Mouse (Mus musculus) forebrain, embryonic 13.5 days (tissue): ENCODE measurements around the gene Epb41. TPM values are rescaled to one million over a fixed set of nuclear protein-coding genes. Genes with fewer than 3 reads are reported as not detected.

Source experiments
- ATAC-seq: fragments of 200-750 bp; cut with Nextera tagmentation; 2 replicates; pipeline ENCODE4 v1.8.0; 2017
- H3K27ac ChIP-seq: fragments of 300-500 bp; sonication (generic); 2 replicates; pipeline ENCODE4 v1.5.1; 2015; ENCODE audit warnings: inconsistent platforms, mild to moderate bottlenecking, moderate library complexity
- H3K27me3 ChIP-seq: fragments of 300-500 bp; sonication (generic); 2 replicates; pipeline ENCODE4 v1.6.1; 2015; ENCODE audit warnings: mild to moderate bottlenecking, inconsistent platforms
- H3K36me3 ChIP-seq: fragments of 300-500 bp; sonication (generic); 2 replicates; pipeline ENCODE4 v1.6.1; 2015; ENCODE audit warnings: mild to moderate bottlenecking, inconsistent platforms; ENCODE audit not compliant: poor library complexity, severe bottlenecking
- H3K4me1 ChIP-seq: fragments of 300-500 bp; sonication (generic); 2 replicates; pipeline ENCODE4 v1.6.1; 2015; ENCODE audit warnings: inconsistent platforms
- H3K4me2 ChIP-seq: fragments of 300-500 bp; sonication (generic); 2 replicates; pipeline ENCODE4 v1.6.1; 2015; ENCODE audit warnings: inconsistent platforms, mild to moderate bottlenecking, moderate library complexity
- H3K4me3 ChIP-seq: fragments of 300-500 bp; sonication (generic); 2 replicates; pipeline ENCODE4 v1.5.1; 2015; ENCODE audit warnings: mild to moderate bottlenecking, inconsistent platforms
- H3K9ac ChIP-seq: fragments of 300-500 bp; sonication (generic); 2 replicates; pipeline ENCODE4 v1.6.1; 2015; ENCODE audit warnings: mild to moderate bottlenecking, inconsistent platforms
- H3K9me3 ChIP-seq: fragments of 300-500 bp; sonication (generic); replicated peaks from 2 replicates; pipeline ENCODE4 v1.6.1; 2016; ENCODE audit warnings: inconsistent platforms
- WGBS: fragments of 180-500 bp; shearing (Covaris S2); methylation state at CpG from one replicate; pipeline ENCODE4 v1.1.7; 2015; 5-methylcytosine and 5-hydroxymethylcytosine counted together
- polyA plus RNA-seq: library from polyadenylated mRNA; unstranded; fragments of >200 nt; fragmentation: Nextera tagmentation; extraction: Ambion mirVana; gene quantifications from 2 replicates; pipeline ENCODE4 v1.2.1, GENCODE M21; 2015

The Epb41 gene
- polyA plus RNA-seq, 1 experiment from 2014 or later: 75.0 TPM

DNA sequence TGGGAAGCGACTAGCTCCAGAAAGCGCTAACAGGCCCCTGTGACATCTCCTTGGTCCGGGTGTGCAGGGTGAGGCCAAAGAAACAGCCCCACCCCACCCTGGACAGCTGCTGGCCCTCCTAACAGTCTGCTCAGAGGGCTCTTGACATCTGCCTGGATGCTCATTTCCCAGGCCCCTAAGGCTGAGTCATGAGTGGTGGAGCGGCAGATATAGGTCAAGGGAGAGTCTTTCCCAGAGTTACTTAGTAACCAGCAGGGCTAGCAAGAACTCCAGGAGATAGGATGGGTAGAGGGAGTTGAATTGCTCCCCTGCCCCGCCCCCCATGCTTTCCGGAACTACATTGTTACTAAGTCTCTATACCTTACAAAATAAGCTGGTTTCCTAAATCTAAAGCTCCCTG is 18.0 kb upstream of the Epb41 start:
- no peak overlapping the region for H3K4me2 ChIP-seq
- H3K27ac ChIP-seq: no peak overlapping the region
- no peaks in the 10 kb centered on the region for H3K9me3 ChIP-seq
- no peaks in the 10 kb centered on the region for H3K4me1 ChIP-seq
- 0 out of 2 replicates have a peak, but pooled peaks cover 2% of the 10 kb centered on the region for H3K27me3 ChIP-seq
- H3K9ac ChIP-seq: no peak overlapping the region
- WGBS: 84% methylated on average over 6 of the region's 6 CpGs
- no peak for ATAC-seq
- H3K4me3 ChIP-seq: no peak overlapping the region
- no peaks in the 10 kb centered on the region for H3K36me3 ChIP-seq

DNA sequence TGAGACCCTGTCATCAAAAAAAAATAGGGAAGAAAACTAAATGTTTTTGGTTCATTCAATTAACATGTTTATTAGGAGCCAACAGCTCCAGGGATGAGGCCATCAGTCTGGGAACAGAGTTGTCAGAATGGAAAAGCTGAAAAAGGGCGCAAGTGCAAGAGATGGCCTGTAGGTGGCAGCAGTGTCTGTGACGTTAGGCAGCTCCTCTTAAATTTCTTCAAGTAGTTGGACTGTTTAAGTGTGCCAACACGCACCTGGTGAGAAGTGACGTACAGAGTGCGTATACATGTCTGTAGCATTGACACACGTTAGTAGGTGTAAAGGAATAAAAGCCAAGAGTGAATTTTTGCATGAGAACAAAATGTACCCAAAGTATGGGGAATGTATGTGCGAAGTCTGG is 13.8 kb upstream of the Epb41 start:
- Histone ChIP-seq H3K4me2 (no peak overlapping the region), H3K9ac (no peak overlapping the region), H3K27ac (no peak overlapping the region), H3K4me1 (no peaks in the 10 kb centered on the region), H3K36me3 (no peaks in the 10 kb centered on the region), H3K4me3 (no peak overlapping the region), H3K27me3 (peaks cover 12% of the 10 kb centered on the region; the same call in 1 of the 2 replicates), H3K9me3 (no peaks in the 10 kb centered on the region)
- WGBS: 23% methylated on average over 7 of the region's 7 CpGs
- no peak for ATAC-seq

GRCm38 (mm10) chr4:132085114-132085513 is 10.0 kb upstream of the Epb41 start:
- Histone ChIP-seq H3K4me3 (no peak overlapping the region), H3K9ac (no peak overlapping the region), H3K27me3 (peaks cover 17% of the 10 kb centered on the region), H3K9me3 (no peaks in the 10 kb centered on the region), H3K4me1 (no peaks in the 10 kb centered on the region), H3K4me2 (no peak overlapping the region), H3K27ac (no peak overlapping the region), H3K36me3 (no peaks in the 10 kb centered on the region)
- no peak for ATAC-seq
- 82% methylated on average over 7 of the region's 7 CpGs for WGBS

DNA sequence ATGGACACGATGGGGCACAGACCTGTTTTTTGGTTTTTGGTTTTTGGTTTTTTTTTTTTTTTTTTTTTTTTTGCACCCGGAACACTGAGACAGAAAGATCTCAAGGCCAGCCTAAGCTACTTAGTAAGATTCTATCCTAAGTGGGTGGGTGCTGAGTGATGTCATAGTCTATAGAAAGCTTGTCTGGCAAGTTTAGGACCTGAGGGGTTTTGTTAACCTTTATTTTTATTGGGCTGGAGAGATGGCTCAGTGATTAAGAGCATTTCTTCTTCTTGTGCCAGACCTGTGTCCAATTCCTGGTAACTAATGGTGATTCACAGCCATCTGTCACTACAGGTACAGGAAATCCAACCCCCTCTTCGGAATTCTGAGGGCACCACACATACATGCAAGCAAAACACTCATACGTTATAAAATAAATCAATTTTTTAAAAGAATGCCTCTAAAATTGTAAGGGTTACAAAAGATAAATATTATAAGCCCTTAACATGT is 5.4 kb upstream of the Epb41 start:
- no peak overlapping the region for H3K4me2 ChIP-seq
- peaks cover 50% of the 10 kb centered on the region for H3K27me3 ChIP-seq
- H3K4me1 ChIP-seq: peaks cover 11% of the 10 kb centered on the region
- H3K27ac ChIP-seq: no peak overlapping the region
- H3K4me3 ChIP-seq: no peak overlapping the region
- WGBS: 80% methylated on average over 4 of the region's 4 CpGs
- no peak for ATAC-seq
- H3K9ac ChIP-seq: no peak overlapping the region
- no peaks in the 10 kb centered on the region for H3K9me3 ChIP-seq
- no peaks in the 10 kb centered on the region for H3K36me3 ChIP-seq

GRCm38 (mm10) chr4:132079555-132080275 is 4.6 kb upstream of the Epb41 start:
- Histone ChIP-seq H3K27me3 (peaks cover 53% of the 10 kb centered on the region), H3K4me2 (no peak overlapping the region), H3K4me1 (peaks cover 19% of the 10 kb centered on the region), H3K9ac (no peak overlapping the region), H3K4me3 (no peak overlapping the region), H3K27ac (no peak overlapping the region), H3K36me3 (no peaks in the 10 kb centered on the region), H3K9me3 (no peaks in the 10 kb centered on the region)
- ATAC-seq: no peak
- 14% methylated on average over 19 of the region's 19 CpGs for WGBS

DNA sequence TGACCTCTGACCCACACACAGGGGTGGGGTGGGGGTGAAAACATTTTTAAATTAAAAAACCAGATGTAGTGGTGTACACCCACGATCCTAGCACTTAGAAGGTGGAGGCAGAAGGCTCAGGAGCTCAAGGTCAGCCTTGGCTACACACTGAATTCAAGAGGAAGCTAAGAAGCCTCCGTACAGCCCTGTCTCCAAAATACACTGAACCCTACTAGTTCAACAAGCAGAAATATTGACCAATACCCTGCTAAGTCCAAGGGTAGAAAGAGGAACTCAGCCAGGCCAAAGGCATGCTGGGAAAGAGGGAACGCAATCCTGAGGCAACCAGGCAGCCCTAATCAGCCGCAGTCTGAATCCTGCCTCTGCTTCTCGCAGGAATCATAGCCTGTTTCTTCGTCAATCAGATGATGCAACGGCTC is 3.2 kb upstream of the Epb41 start:
- no peak overlapping the region for H3K9ac ChIP-seq
- H3K4me3 ChIP-seq: no peak overlapping the region
- no peak overlapping the region for H3K27ac ChIP-seq
- H3K4me1 ChIP-seq: peaks cover 27% of the 10 kb centered on the region
- 64% methylated on average over 7 of the region's 7 CpGs for WGBS
- peaks cover 67% of the 10 kb centered on the region for H3K27me3 ChIP-seq
- no peak overlapping the region for H3K4me2 ChIP-seq
- no peaks in the 10 kb centered on the region for H3K9me3 ChIP-seq
- H3K36me3 ChIP-seq: no peaks in the 10 kb centered on the region
- ATAC-seq: no peak

GRCm38 (mm10) chr4:132077445-132077844 is 2.3 kb upstream of the Epb41 start:
- H3K9ac ChIP-seq: no peak overlapping the region
- WGBS: 77% methylated on average over 7 of the region's 7 CpGs
- H3K27ac ChIP-seq: no peak overlapping the region
- H3K4me2 ChIP-seq: no peak overlapping the region
- H3K4me3 ChIP-seq: no peak overlapping the region
- peaks cover 27% of the 10 kb centered on the region for H3K4me1 ChIP-seq
- H3K27me3 ChIP-seq: peaks cover 75% of the 10 kb centered on the region
- no peaks in the 10 kb centered on the region for H3K36me3 ChIP-seq
- no peaks in the 10 kb centered on the region for H3K9me3 ChIP-seq
- no peak for ATAC-seq

GRCm38 (mm10) chr4:132076480-132077405 is 1.6 kb upstream of the Epb41 start:
- Histone ChIP-seq H3K4me1 (peaks cover 27% of the 10 kb centered on the region), H3K27ac (no peak overlapping the region), H3K9ac (no peak overlapping the region), H3K27me3 (peaks cover 82% of the 10 kb centered on the region), H3K9me3 (no peaks in the 10 kb centered on the region), H3K4me2 (no peak overlapping the region), H3K4me3 (no peak overlapping the region), H3K36me3 (no peaks in the 10 kb centered on the region)
- no peak for ATAC-seq
- WGBS: 26% methylated on average over 20 of the region's 20 CpGs

GRCm38 (mm10) chr4:132075796-132076195 is 675 bp upstream of the Epb41 start:
- Histone ChIP-seq H3K9ac (no peak overlapping the region), H3K27ac (no peak overlapping the region), H3K27me3 (peaks cover 84% of the 10 kb centered on the region), H3K36me3 (no peaks in the 10 kb centered on the region), H3K9me3 (no peaks in the 10 kb centered on the region), H3K4me1 (peaks cover 27% of the 10 kb centered on the region), H3K4me3 (peak overlapping the region; percentile 53), H3K4me2 (peak overlapping the region; percentile 97; the same call in 1 of the 2 replicates)
- WGBS: 0% methylated on average over 1 of the region's 1 CpGs
- ATAC-seq: no peak

DNA sequence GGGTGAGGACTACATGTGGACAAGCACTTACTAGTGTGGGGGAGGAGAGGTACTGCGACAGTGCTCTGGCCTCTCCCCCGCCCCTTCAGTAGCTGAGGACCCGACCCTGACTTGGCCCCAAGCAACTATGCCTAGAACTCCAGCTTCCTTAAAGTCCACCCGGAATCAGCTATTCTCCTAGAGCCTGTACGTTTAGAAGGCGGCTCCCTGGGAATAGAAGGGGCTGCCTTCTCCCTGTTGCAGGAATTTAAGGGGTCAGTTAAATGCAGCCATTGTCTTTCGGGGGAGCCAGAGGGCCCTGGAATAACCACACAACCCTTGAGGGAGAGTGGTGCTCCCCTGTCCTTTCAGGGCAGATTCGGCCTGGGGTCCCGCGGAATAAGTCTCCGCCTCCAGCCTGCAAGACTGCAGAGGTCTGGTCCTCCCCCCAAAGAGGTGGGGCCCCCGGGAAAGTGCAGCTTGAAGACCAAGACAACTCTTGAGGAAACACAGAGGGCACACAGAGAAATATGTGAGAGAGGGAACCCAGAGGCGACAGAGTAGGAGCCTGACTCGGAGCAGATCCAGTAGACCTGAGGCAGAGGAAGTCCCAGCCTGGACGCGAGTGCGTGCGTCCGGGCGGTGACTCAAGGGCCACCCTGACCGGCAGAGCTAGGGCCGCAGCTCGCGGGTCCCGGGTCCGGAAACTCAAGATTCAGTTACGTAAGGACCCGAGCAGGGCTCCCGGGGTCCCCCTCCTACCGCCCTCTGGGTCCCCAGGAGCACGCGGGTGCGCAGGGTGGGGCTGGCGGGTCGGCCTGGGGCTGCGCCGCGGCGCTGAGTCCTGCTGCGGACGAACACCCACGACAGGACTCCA is 816 bp downstream of the Epb41 start, which contains the start of gene Gm10300:
TSS of gene Gm10300 (plus strand) at position 621 of the 856 bp plus-strand sequence.
- peaks cover 85% of the 10 kb centered on the region for H3K27me3 ChIP-seq

GRCm38 (mm10) chr4:132072946-132073345 is 2.2 kb downstream of the Epb41 start:
- H3K4me1 ChIP-seq: peaks cover 27% of the 10 kb centered on the region

More for the DNA sequence above, 816 bp downstream of the Epb41 start, which contains the start of gene Gm10300:
- Histone ChIP-seq H3K36me3 (no peaks in the 10 kb centered on the region), H3K4me1 (peaks cover 27% of the 10 kb centered on the region), H3K4me2 (peak within 1 kb of the TSS; percentile 97), H3K27ac (no peak within 1 kb of the TSS), H3K9ac (peak within 1 kb of the TSS; percentile 68), H3K9me3 (no peaks in the 10 kb centered on the region), H3K4me3 (peak within 1 kb of the TSS; percentile 53)
- under 1% methylated on average over 42 of the region's 42 CpGs for WGBS
- peak; percentile 22; the same call in 1 of the 2 replicates for ATAC-seq

More at GRCm38 (mm10) chr4:132072946-132073345, 2.2 kb downstream of the Epb41 start:
- no peak overlapping the region for H3K4me2 ChIP-seq
- H3K27ac ChIP-seq: no peak overlapping the region
- no peak overlapping the region for H3K9ac ChIP-seq
- H3K4me3 ChIP-seq: no peak overlapping the region
- peaks cover 77% of the 10 kb centered on the region for H3K27me3 ChIP-seq
- ATAC-seq: no peak
- 55% methylated on average over 6 of the region's 6 CpGs for WGBS
- H3K36me3 ChIP-seq: no peaks in the 10 kb centered on the region
- H3K9me3 ChIP-seq: no peaks in the 10 kb centered on the region
